Mouse (Mus musculus): ENCODE data around the gene 4430402I18Rik.

- TF ChIP-seq CTCF (IDR thresholded peaks at IDR 0.05) (no peak), EP300 (IDR thresholded peaks at IDR 0.05; ENCODE audit: insufficient read depth, low read depth, low read length) (no peak)
These were observed 102.6 kb downstream of the 4430402I18Rik start for GRCm38 (mm10) chr19:28864981-28865380.

Measured in heart, adult 2 months (tissue).